Mouse (Mus musculus) embryo, embryonic 10.5 days (tissue): Measurements from ENCODE around the gene Rybp.
A peak's percentile ranks its signal among the peaks of the same experiment; 100 is the strongest.

ENCODE experiments used
- DNase-seq: peaks from one replicate; pipeline ENCODE4 v3.0.0-alpha.2; 2015; ENCODE audit warnings: low spot score

The Rybp gene

DNA sequence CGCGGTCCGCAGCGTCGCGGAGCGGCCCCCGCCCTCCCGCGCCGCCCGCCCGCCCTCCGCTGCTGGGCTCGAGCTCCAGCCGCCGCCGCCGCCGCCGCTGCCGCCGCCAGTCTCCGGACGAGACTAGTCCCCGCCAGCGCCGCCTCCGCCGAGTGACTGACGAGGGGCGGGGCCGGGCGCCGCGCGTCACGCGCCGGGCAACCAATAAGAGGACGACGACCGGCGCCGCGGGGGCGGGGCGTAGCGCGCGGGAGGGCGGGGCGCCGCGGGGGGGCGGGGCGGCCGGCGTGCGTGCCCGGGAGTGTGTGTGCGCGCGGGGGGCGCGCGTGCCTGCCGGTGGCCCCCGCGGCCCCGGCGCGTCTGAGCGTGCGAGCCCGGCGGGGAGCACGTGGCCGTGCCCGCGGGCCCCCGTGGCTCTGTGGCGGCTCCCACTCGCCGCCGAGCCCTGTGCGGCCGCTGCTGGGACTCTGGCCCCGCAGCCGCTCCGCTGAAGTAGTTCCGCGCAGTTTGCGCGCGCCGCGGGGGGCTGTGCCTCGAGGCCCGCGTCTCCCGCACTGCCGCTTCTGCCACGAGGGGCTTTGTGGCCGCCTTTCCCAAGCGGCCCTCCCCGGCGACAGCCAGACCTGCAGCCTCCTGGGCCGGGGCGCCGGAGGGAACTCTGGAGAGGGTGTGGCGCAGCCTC lies at the start of gene Rybp:
Rybp (minus strand) TSS at position 152 of the 682 bp plus-strand sequence.
- peak; percentile 94 for DNase-seq

DNA sequence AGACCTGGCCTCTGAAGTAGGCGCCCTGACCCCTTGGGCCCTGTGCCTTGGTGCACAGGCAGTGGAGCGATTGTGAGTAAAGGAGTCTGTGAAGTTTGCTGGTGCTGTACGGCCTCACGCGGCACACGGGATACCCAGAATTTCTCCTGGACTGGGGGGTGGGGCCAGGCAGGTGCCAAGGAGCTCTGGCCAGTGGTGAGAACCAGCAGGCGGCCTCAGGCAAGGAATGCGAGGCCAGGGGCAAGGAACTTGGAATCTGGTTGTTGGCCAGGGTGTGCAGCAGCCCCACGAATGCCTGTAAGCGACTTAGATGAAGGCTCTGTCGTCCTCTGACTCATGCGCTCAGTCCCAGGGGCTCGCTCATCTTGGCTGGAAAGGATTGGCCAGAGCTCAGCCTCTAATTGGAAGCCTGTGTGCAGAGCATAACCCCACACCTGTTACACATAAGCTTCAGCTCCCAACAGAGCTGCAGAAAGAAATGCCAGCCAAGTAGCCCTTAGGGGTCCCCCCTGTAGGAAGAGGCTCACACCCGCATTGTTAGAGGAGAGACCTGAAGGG lies 49.4 kb upstream of the Rybp start:
- peak; percentile 56 for DNase-seq

DNA sequence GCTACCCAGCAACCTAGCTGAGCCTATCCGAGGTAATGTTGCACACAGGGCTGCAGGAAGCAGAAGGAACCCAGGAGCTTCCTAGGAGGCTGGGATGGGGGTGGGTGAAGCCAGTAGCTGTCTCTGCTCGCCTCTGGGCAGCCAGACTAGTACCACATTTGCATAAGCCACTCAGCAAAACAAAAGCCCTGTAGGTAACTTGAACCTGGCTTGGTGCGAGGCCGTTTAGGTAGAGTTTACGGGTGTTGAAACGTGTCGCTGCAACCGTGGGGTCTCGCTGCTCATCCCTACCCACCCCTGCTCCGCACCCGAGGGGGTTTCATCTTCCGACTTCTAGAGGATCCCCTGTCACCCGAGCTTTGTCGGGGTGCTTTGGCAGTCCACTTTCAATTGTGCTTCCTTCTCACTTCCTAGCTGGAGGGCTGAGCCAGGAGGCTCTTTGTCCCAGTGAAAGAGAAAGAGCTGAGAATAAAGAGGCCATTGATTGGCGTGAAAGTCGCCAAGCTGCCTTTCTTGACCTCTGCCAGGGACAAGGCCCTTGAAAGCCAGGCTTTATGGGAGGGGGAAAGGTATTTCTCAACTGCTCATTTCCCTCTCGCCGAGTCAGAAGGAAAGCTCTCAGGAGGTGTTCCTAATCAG lies 48.3 kb upstream of the Rybp start:
- peak; percentile 83 for DNase-seq

DNA sequence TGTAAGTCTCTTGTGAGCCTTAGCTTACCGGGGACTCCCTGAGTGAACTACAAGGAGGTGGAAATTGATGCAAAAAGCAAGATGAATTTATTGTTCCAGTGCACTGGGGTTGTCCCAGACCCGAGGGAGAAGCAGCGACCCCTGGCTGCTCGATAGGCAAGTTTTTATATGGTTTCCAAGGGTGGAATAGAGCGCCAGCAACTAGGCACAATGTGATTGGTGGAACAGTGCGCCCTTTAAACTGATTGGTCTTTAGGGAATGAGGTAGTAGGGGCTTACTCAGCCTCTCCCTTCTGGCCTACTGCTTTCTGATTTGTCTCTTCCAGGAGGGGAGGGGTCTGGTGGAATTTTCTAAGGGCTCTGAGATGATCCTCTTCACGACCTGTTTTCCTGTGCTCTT lies 46.5 kb upstream of the Rybp start:
- DNase-seq: no peak

DNA sequence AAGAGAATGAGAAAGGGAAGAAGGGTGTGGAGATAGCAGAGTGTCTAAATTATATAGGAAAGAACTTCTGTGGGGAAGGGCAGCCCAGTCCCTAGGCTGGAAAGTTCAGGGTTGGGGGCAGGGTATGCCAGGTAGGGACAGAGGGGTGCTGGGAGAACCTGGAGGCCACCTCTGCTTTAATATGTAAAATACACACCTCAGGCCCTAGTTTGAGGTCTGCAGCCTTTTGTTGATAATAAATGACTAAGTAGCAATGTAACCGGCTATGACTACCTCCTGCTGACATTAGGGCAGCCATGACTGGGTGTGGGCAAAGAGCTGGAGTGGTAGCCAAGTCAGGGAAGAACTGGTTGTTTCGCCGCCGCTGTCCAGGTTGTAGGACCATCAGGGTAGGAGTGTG lies 45.2 kb upstream of the Rybp start:
- DNase-seq: no peak

DNA sequence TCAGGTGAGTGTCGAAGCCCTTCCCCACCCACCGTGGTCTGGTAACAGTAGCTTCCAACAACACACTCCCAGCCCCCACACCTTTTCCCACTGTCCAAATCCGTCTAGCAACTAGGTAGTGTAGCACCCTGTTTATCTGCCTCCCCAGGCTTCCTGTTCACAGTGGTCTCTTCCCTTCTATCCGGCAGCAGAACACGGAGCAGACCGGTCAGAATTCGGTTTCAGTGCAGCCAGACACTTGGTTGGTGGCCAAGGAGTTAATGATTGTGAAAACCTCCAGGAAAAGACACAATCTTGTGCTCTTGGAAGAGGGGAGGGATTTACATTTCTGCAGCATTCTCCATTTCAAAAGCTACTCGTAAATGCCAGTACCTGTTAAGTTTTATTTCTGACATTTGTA lies 44.3 kb upstream of the Rybp start:
- no peak for DNase-seq

DNA sequence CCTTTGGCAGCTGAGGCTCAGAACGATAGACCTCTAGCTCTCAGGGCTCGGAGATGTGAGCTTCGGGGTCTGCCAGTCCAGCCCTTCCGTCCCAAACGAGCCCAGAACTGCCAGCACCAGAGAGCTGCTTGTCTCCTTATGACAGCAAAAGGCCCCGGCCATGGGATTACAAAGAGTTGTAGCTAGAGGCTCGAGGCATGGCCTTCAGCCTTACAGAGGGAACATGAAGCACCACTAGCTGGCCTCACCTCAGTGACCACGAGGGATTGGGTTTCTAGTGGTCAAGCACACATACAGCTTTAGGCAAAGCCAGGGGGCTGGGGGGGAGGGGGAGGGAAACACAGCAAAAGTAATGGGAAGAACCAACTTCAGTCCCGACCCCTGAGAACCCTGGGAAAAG lies 43.8 kb upstream of the Rybp start:
- no peak for DNase-seq

DNA sequence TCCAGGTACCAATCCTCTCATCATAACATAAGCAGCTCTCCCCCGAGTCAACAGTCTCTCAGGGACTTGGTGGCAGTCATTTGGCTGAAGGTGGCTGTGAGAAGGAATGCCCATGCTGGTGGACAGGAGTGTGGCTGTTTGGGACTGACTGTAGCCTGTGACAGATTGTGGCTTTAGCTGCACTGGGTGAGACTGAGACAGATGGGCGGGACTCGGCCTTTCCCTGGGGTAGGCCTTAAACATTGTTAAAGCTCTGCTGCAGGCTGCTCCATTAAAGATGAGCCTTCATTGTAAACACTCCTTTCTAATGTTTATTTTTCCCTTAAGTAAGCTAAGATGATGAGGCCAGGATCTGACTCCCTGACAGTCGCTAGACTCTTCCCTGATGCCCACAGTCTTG lies 42.3 kb upstream of the Rybp start:
- no peak for DNase-seq

DNA sequence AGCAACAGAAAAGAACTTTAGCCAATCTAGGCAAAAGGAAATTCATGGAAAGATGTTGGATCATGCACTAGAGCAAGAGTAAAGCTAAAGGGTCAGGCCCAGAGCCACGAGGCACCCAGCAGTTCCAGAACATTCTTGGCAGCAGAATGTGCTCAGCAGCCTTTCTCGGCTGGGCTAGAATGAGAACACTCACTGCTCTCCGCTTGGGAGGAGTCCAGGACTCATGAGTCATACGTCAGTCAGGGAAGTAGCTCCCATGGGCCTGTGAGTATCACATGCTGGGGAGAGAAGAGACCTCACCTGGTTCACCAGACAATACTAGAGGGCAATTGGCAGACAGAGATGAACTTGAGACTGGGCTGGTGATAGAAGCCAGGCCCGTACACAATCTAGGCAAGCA lies 39.8 kb upstream of the Rybp start:
- DNase-seq: no peak

DNA sequence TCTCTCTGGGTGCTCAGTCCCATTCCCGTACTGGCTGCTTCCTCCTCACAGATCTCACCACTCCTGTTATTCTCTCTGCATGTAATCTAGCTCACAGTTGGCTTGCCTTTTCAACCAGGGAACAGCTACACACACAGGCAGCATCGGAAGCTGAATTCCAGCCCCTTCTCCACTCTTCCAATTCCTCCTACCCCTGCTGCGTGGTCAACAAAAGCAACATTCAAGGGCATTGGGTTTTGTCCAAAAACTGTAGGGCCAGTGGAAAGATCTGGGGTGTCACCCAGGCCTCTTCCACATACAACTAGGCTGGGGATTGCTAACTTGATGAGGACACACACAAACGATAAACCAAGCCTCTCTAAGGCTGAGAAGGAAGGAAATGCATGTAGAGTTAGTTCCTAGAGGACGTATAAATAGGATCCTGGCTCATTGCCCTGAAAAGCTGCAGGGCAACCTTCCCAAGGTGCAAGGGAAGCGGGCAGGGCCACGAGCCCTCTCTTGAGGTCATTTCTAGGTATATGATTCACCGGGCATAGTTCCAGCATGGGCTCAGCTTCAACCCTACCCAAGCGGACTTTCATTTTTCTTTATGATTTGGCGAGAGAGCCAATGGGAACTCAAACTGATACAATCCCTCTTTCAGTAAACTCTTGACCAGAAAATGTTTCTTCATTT lies 36.6 kb upstream of the Rybp start:
- DNase-seq: no peak

DNA sequence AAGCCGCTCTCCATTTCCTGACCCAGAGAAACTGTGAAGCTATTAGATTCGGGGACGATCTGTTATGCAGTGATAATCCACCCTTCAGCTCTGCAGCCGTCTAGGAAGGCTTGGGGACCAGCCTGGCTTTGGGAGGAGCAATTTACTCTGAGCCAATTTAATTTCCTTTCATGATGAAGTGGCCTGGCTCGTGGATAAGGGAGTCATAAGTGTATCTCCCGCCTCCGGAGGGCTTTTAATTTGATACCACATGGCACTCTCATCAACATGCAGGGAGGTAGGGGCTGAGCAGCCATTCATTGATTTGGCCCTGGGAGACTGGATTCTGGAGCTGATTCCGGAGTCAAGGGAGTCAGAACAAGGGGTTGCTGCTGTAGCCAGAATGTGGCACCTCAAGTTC lies 35.3 kb upstream of the Rybp start:
- DNase-seq: no peak

DNA sequence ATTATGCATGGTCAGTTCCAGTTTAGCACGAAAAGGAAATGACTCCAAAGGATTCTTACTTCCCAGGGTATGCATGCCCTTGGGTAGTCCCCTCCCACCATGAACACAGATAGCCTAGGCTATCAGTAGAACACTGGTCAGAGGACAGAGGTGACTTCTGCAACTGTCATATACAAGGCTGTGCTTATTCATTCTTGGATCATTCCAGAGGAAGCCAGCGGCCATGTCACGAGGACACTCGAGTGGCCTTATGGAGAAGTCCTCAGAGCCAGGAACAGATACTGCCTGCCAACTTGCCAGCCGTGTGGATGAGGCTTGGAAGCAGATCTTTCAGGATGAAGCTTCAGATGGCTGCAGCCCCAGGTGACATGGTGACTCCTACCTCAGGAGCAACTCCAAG lies 34.9 kb upstream of the Rybp start:
- DNase-seq: no peak

DNA sequence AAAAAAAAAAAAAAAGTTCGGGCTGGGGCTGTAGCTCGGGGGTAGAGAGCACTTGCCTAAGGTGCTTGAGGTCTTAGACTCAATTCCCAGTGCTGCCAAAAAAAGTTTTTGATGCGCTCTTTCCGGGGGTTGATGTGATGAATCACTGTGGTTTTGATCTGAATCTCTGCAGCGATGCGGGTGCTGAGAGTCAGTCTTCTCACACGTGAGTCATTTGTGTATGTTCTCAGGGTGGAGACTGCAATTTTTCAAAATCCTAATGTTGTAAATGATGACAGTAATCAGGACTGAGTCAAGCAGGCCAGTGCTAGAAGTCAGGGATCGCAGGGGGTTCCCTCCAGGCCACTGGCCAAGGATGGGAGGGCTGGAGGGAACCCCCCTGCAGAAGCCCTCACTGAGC lies 26.9 kb upstream of the Rybp start:
- DNase-seq: no peak

DNA sequence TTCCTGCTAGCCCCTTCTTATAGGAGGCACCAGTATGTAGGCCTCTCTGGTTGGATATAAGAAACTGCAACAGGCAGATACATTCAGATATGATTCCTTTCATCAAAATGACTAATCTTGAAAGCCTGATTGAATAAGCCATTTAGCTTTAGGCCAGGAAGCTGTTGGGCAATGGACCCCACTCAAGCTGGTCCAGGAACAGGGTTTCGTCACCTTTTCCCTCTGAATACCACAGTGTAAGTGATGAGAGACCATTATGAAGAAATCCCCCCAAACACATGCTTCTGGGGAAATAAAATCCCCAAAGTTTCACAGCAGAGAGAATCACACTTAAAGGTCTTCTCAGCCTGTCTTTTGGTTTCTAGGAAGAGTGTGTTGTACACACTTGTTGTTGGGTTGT lies 23.9 kb upstream of the Rybp start:
- DNase-seq: no peak

DNA sequence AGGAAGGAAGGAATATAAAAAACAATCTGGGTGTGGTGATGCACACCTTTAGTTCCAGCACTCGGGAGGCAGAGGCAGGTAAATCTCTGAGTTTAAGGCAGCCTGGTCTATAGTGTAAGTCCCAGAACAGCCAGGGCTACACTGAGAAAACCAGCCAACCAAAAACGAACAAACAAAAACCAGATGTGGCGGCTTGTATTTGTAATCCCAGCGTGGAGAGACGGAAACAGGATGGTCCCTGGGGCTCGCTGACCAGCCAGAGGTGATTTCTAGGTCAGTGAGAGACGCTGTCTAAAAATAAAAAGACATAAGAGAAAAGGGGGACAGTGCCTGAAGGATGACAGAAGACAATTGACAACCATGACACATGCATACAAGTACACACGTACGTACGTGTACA lies 17.5 kb upstream of the Rybp start:
- DNase-seq: peak; percentile 59

DNA sequence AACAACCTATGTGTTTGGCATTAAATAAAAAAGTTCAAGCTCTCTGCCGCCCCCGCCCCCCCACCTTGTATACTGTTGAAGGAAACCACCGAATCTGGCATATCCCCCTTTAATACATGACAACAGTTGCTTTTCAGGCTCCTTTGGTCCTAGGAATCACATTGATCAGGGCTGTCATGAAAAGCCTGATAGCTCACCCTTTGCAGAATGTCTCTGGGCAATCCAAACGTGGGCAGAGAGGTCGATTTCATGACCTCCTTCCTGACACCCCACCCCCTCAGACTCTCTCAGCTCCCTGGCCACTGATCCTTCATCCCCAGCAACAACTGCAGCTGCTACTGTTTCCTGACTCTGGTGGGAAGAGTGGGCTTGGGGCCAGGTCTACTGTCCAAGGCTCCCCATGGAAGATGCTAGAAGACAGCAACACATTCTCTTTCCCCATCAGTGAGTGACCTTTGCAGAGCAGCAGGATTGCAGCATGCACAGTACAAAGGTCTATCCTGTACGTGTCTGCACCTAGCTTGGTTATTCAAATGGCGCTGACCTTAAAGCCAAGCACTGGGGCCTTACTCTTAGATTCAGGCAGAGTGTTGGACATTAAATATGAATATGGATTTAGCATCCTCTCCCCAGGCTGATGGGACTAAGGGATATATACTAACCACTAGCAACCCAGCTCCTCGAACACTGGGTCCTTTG lies 14.3 kb upstream of the Rybp start:
- DNase-seq: no peak

DNA sequence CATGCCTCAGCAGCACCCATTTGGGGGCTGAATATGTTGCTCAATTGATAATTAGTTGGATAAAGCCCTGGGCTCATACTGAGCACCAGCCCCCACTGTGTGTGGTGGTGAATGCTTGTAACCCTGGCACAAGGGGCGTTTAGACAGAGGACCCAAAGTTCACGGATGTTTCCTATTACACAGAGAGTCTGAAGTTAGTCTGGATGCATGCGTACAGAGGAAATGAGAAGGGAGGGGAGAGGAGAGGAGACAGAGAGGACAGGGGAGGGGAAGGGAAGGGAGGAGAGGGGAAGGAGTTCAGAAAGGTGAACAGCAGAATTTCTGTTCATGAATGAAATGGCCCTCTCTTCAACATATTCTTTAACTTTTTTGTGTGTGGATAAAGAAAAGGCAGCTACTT lies 13.5 kb upstream of the Rybp start:
- peak; percentile 55 for DNase-seq

DNA sequence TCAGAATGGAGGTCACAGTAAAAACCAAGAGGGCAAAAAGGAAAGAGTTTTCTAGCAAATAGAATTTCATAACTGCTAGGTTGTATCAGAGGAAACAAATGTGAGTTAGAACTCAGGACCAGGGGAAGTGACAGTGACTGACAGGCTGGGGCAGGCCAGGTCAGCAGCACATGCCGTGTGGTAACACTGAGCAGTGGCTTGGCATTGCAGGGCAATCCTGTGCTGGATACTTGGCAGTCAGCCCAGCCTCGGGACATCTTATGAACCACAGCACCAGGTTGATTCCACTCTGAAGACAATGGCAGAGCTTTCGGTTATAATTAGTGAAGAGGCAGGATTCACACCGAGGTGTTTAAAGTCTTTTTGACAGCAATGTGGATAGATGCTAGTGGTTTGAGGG lies 11.7 kb upstream of the Rybp start:
- no peak for DNase-seq

DNA sequence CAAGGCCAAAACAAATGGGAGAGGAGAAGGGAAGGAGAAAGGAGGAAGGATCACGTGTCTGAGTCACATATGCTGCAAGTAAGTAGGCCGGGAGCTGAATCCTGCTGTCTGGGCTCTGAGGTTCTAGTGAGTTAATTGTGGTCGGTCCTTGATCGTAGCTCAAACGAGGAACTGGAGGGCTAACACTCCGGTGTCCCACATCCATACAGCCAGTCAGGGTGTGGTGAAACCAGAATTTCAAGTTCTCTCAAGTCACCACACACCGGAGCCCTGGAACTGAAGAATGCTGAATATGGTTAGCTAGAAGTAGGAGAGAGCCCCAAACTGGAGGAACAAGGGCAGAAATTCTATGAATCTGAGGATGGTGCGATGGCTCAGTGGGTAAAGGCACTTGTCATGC lies 10.3 kb upstream of the Rybp start:
- no peak for DNase-seq

DNA sequence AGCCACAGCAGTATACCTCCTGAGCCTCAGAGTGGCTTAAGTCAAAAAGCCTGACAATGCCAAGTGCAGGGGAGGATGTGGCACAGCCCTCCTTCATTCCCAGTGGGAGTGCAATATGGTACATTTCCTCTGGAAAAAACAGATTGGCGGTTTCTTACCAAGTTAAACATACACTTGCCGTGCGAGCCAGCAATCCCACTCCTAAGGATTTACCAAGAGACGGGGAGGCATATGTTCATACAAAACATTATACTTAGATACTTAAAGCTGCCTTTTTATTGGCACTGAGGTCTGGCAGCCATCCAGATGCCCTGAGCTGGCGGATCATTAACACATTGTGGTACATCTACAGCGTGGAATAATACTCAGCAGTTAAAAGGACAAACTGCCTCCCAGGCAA lies 5.1 kb upstream of the Rybp start:
- DNase-seq: no peak

DNA sequence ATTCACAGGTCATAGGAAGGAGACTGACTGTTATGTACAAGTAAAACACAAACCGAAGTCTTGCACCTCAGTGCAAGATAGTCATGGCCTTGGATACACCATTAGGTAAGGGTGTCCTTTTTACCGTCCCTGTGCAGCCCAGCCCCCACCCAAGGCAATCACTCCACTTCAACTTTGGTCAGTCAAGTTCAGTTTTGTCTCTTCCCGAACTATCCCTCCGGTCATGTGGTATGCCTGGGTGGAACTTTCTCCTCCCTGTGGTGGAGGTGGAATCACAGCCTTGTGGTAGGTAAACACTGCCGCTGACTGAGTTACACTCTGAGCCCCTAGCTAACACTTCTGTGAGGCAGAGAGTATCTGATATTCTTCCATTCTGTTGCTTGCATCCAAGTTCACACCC lies 1.8 kb upstream of the Rybp start:
- DNase-seq: no peak

DNA sequence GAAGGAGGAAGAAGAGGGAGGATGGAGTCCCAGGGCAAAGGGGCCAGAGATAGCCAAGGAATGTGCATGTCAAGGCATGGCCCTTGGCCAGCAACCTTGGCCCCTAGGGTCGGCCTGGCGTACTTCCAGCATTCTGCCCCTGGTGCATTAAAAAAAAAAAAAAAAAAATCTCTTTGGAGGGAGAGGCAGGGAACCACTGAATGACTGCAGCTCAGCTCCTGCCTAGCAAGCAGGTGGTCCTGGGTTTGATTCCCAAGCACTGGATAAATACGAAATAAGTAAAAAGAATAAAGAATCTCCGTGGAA lies 1.4 kb upstream of the Rybp start:
- peak; percentile 16 for DNase-seq
